Mouse (Mus musculus): ENCODE measurements around the gene Pitpnm2.

- TF ChIP-seq POLR2A (IDR thresholded peaks at IDR 0.05; ENCODE audit: borderline replicate concordance, low read depth, low read length) (no peak), CTCF (IDR thresholded peaks at IDR 0.05; ENCODE audit: low read depth, low read length) (no peak)
These were observed 150.6 kb downstream of the Pitpnm2 start for GRCm38 (mm10) chr5:124098923-124099322.
